ENCODE assay signal across 10 mouse cellular contexts in the genomic region with DNA sequence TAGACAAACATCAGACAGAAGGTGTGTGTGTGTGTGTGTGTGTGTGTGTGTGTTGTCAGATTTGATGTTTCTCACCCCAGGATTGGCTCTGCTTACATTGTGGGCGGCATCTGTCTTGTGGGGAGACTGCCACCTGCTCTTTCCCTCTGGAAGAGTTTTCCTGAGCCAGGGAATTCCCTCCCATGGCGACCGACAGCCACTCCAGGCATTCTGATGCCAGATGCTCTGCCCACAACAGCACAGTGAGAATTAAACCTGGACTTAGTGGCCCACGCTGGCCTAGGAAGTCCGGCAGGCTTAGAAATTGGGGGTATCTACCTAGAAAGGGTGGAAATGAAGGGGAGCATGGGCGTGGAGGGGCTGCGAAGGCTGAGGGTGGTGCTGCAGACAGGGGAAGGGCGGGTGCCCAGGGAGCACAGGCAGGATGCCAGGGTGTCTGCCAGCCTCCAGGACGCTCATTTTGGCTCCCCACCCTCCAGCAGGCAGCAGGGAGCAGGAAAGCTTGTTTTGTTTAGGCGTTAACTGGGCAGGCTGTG. TPM values are rescaled to one million over a fixed set of nuclear protein-coding genes. Genes with fewer than 3 reads are reported as not detected.
DNase-seq lines count a peak whose midpoint lies in the region; ATAC-seq lines count a peak whose summit lies in the region.
"Had no signal": no experiment of that assay in that cellular context is flagged by ENCODE, and none has a peak within 500 bp of the region (broad histone marks: within the 10 kb centered on the region; RNA-seq: fewer than 3 reads in every experiment).

No protein-coding gene starts in this region.

- H3K4me1 ChIP-seq in limb, embryonic 11.5 days (ENCODE audit: control insufficient read depth, insufficient read depth, low read length) = no peaks in the 10 kb centered on the region
- H3K4me1 ChIP-seq in limb, embryonic 10.5 days = 0 out of 2 replicates have a peak, but pooled peaks cover 4% of the 10 kb centered on the region
- peaks cover 17% of the 10 kb centered on the region for H3K4me1 ChIP-seq in forebrain, embryonic 13.5 days
- peaks cover 10% of the 10 kb centered on the region for H3K4me1 ChIP-seq in neural tube, embryonic 15.5 days
- H3K4me1 ChIP-seq in liver, embryonic 12.5 days = no peaks in the 10 kb centered on the region
- H3K4me1 ChIP-seq: neural tube, embryonic 12.5 days had no signal

- no peak overlapping the region for H3K27ac ChIP-seq in limb, embryonic 11.5 days (replicated peaks; ENCODE audit: low read depth, low read length)
- no peak overlapping the region for H3K27ac ChIP-seq in limb, embryonic 10.5 days
- H3K27ac ChIP-seq in forebrain, embryonic 13.5 days = peak overlapping the region; percentile 91
- peak overlapping the region; percentile 64 for H3K27ac ChIP-seq in neural tube, embryonic 15.5 days (replicated peaks)
- no peak overlapping the region for H3K27ac ChIP-seq in liver, embryonic 12.5 days
- H3K27ac ChIP-seq: neural tube, embryonic 12.5 days had no signal

- WGBS in limb, embryonic 11.5 days = 64% methylated on average over 10 of the region's 10 CpGs
- 63% methylated on average over 10 of the region's 10 CpGs for WGBS in limb, embryonic 10.5 days
- WGBS in forebrain, embryonic 13.5 days = 49% methylated on average over 10 of the region's 10 CpGs
- WGBS in neural tube, embryonic 15.5 days = 47% methylated on average over 10 of the region's 10 CpGs
- 69% methylated on average over 10 of the region's 10 CpGs for WGBS in liver, embryonic 12.5 days (ENCODE audit: insufficient replicate concordance)

- peak overlapping the region; percentile 9; the same call in 1 of the 2 replicates for H3K9ac ChIP-seq in limb, embryonic 11.5 days (ENCODE audit: low read length)
- H3K9ac ChIP-seq in forebrain, embryonic 13.5 days = peak overlapping the region; percentile 35
- 0 out of 2 replicates have a peak overlapping the region, but pooled peaks have one; percentile 5 for H3K9ac ChIP-seq in neural tube, embryonic 15.5 days (replicated peaks)
- H3K9ac ChIP-seq in liver, embryonic 12.5 days = no peak overlapping the region
- H3K9ac ChIP-seq: neural tube, embryonic 12.5 days had no signal

- no peaks in the 10 kb centered on the region for H3K9me3 ChIP-seq in limb, embryonic 11.5 days (ENCODE audit: control insufficient read depth, low read length)
- no peaks in the 10 kb centered on the region for H3K9me3 ChIP-seq in limb, embryonic 10.5 days (replicated peaks)
- no peaks in the 10 kb centered on the region for H3K9me3 ChIP-seq in forebrain, embryonic 13.5 days (replicated peaks)
- H3K9me3 ChIP-seq in neural tube, embryonic 15.5 days (replicated peaks) = no peaks in the 10 kb centered on the region
- no peaks in the 10 kb centered on the region for H3K9me3 ChIP-seq in liver, embryonic 12.5 days (replicated peaks)
- H3K9me3 ChIP-seq: neural tube, embryonic 12.5 days had no signal

- no peak overlapping the region for H3K4me3 ChIP-seq in limb, embryonic 11.5 days (ENCODE audit: low read depth, low read length)
- H3K4me3 ChIP-seq in limb, embryonic 10.5 days = no peak overlapping the region
- no peak overlapping the region for H3K4me3 ChIP-seq in forebrain, embryonic 13.5 days
- H3K4me3 ChIP-seq in neural tube, embryonic 15.5 days (replicated peaks) = no peak overlapping the region
- H3K4me3 ChIP-seq in liver, embryonic 12.5 days = no peak overlapping the region
- H3K4me3 ChIP-seq: neural tube, embryonic 12.5 days had no signal

- ATAC-seq in limb, embryonic 11.5 days (ENCODE audit: insufficient number of reproducible peaks, low FRiP score, low TSS enrichment, low read depth) = no peak
- peak; percentile 87 for ATAC-seq in forebrain, embryonic 13.5 days
- ATAC-seq in neural tube, embryonic 15.5 days (ENCODE audit: low FRiP score) = peak; percentile 12; the same call in 1 of the 2 replicates
- ATAC-seq in liver, embryonic 12.5 days = no peak
- ATAC-seq in granulocyte monocyte progenitor cell, adult 5-6 weeks (replicated peaks; ENCODE audit: poor library complexity, severe bottlenecking) = no peak
- ATAC-seq: Patski had no signal

- H3K36me3 ChIP-seq in limb, embryonic 11.5 days (ENCODE audit: control insufficient read depth, insufficient read depth, low read length) = no peaks in the 10 kb centered on the region
- H3K36me3 ChIP-seq in limb, embryonic 10.5 days = no peaks in the 10 kb centered on the region
- no peaks in the 10 kb centered on the region for H3K36me3 ChIP-seq in forebrain, embryonic 13.5 days (ENCODE audit: poor library complexity, severe bottlenecking)
- H3K36me3 ChIP-seq in neural tube, embryonic 15.5 days = no peaks in the 10 kb centered on the region
- H3K36me3 ChIP-seq in liver, embryonic 12.5 days = no peaks in the 10 kb centered on the region
- H3K36me3 ChIP-seq: neural tube, embryonic 12.5 days had no signal

- intact Hi-C loops in left cerebral cortex, postnatal 4 days (cut with DNase I) = loop anchor here (10.0 kb wide), 1 partner anchor 134 kb away; no protein-coding TSS in a partner anchor

- H3K4me2 ChIP-seq in limb, embryonic 11.5 days (ENCODE audit: low read depth, severe bottlenecking) = no peak overlapping the region
- H3K4me2 ChIP-seq in forebrain, embryonic 13.5 days = peak overlapping the region; percentile 38
- H3K4me2 ChIP-seq in neural tube, embryonic 15.5 days = peak overlapping the region; percentile 20; the same call in 1 of the 2 replicates
- H3K4me2 ChIP-seq in liver, embryonic 12.5 days = no peak overlapping the region
- H3K4me2 ChIP-seq: neural tube, embryonic 12.5 days had no signal

- H3K27me3 ChIP-seq in limb, embryonic 11.5 days (ENCODE audit: control insufficient read depth, insufficient read depth, low read length) = no peaks in the 10 kb centered on the region
- no peaks in the 10 kb centered on the region for H3K27me3 ChIP-seq in limb, embryonic 10.5 days (ENCODE audit: low read depth, poor library complexity, severe bottlenecking)
- H3K27me3 ChIP-seq in forebrain, embryonic 13.5 days = no peaks in the 10 kb centered on the region
- no peaks in the 10 kb centered on the region for H3K27me3 ChIP-seq in neural tube, embryonic 15.5 days (replicated peaks)
- no peaks in the 10 kb centered on the region for H3K27me3 ChIP-seq in liver, embryonic 12.5 days (replicated peaks)
- H3K27me3 ChIP-seq: neural tube, embryonic 12.5 days; Patski had no signal

- DNase-seq in limb, embryonic 11.5 days (ENCODE audit: low spot score) = no peak
- no peak for DNase-seq in limb, embryonic 10.5 days (ENCODE audit: low spot score)
- peak; percentile 58 for DNase-seq in heart, postnatal 4 days
- peak; percentile 82 for DNase-seq in left cerebral cortex, postnatal 4 days

RNA-seq across cellular contexts. Expression of gene Fchsd2, which starts 8.6 kb away (rescaled TPM):
- 22.1 and 24.4 TPM in 2 replicates for polyA plus RNA-seq in limb, embryonic 11.5 days (2014; fragmentation: Nextera tagmentation; extraction: Ambion mirVana)
- 16.1 and 21.5 TPM in 2 replicates for polyA plus RNA-seq in limb, embryonic 10.5 days (2016; fragmentation: Nextera tagmentation; extraction: Ambion mirVana)
- polyA plus RNA-seq in forebrain, embryonic 13.5 days (2015; fragmentation: Nextera tagmentation; extraction: Ambion mirVana) = 33.1 and 33.3 TPM in 2 replicates
- 10 to 100 TPM; 20.4 to 22.1 TPM for total RNA-seq in heart, postnatal 4 days (2021)
- 100 to 1,000 TPM; 107 to 122 TPM for total RNA-seq in left cerebral cortex, postnatal 4 days (2021)
- 35.9 and 39.4 TPM in 2 replicates for polyA plus RNA-seq in neural tube, embryonic 15.5 days (2015; fragmentation: Nextera tagmentation; extraction: Ambion mirVana)
- polyA plus RNA-seq in liver, embryonic 12.5 days (2016; fragmentation: Nextera tagmentation; extraction: Ambion mirVana) = 8.0 and 8.8 TPM in 2 replicates
- 43.5 and 60.4 TPM in 2 replicates for total RNA-seq in granulocyte monocyte progenitor cell, adult 5-6 weeks (2014; fragmentation: Nextera tagmentation)
- total RNA-seq in granulocyte monocyte progenitor cell, adult 5-6 weeks (2017) = 33.8 and 45.6 TPM in 2 replicates

Comparison
In these comparisons a context has a peak if more than half of its experiments do, and no peak if none do; other contexts are left out.
1. ATAC-seq: peak in forebrain, embryonic 13.5 days (single experiment) and neural tube, embryonic 15.5 days (single experiment); none in limb, embryonic 11.5 days (single experiment), liver, embryonic 12.5 days (single experiment) and granulocyte monocyte progenitor cell, adult 5-6 weeks (single experiment).
2. DNase-seq: peak in heart, postnatal 4 days (single experiment) and left cerebral cortex, postnatal 4 days (single experiment); none in limb, embryonic 11.5 days (single experiment) and limb, embryonic 10.5 days (single experiment).
3. H3K27ac ChIP-seq: peak in forebrain, embryonic 13.5 days (single experiment) and neural tube, embryonic 15.5 days (single experiment); none in limb, embryonic 11.5 days (single experiment), limb, embryonic 10.5 days (single experiment) and liver, embryonic 12.5 days (single experiment).
4. H3K4me2 ChIP-seq: peak in forebrain, embryonic 13.5 days (single experiment) and neural tube, embryonic 15.5 days (single experiment); none in limb, embryonic 11.5 days (single experiment) and liver, embryonic 12.5 days (single experiment).